Mouse (Mus musculus): ENCODE results near the gene E030030I06Rik. TPM values are rescaled to one million over a fixed set of nuclear protein-coding genes. Genes with fewer than 3 reads are reported as not detected.

E030030I06Rik gene
- 10 to 100 TPM; 25.3 to 42.4 TPM for total RNA-seq (2023)

DNA sequence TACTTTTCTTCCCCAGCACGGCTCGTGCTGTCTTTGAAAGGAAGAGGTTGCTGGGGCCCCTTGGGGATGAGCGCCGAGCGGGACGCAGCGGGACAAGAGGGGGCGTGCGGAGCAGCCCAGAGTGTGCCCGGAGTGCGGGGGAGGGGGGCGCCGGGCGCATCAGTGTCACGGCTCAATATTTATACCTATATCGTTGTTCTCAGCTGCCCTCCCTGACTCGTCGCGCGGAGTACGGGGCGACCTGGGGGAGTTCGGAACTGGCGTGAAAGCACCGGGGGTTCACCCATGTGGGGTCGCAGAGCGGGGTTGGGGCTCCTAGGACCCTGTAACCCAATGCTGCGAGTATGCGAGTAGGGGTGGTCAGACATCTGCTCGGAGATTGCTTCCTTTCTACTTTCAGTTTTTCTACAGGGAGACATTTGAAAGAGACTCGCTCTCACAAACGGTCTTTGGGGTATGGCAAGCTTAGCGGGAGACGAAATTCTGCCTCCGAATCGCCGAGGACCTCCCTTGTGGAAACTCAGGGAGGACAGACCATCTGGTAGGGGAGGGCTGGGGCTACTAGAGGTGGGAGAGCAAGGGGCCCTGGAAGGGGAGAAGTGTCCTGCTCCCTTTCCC is at the start of gene E030030I06Rik:
TSS of gene E030030I06Rik (minus strand) at position 198 of the 618 bp plus-strand sequence.

GRCm38 (mm10) chr10:22158310-22158999 is 9.4 kb upstream of the E030030I06Rik start, which contains the start of the genes Raet1e and H60b:
Gene Raet1e (plus strand): TSS chr10:22158569.
Gene H60b (plus strand): TSS chr10:22158586.

GRCm38 (mm10) chr10:22067979-22068378 is 81.1 kb downstream of the E030030I06Rik start, which contains the start of gene 4930444G20Rik:
Gene 4930444G20Rik (minus strand): TSS chr10:22068079.

Other genes starting within 250 kb of the E030030I06Rik start
- not detected for gene 4930444G20Rik, start 81.2 kb downstream of the E030030I06Rik start, total RNA-seq (2023)
- not detected for gene Raet1e, start 9.3 kb upstream of the E030030I06Rik start, total RNA-seq (2023)
- gene H60b, start 9.3 kb upstream of the E030030I06Rik start, total RNA-seq (2023) = not detected
- not detected for gene Raet1d, start 211.3 kb upstream of the E030030I06Rik start, total RNA-seq (2023)

Measured in T-cell, adult 66 days (primary cell).